9 mouse cellular contexts compared by ENCODE assay signal in the genomic region with DNA sequence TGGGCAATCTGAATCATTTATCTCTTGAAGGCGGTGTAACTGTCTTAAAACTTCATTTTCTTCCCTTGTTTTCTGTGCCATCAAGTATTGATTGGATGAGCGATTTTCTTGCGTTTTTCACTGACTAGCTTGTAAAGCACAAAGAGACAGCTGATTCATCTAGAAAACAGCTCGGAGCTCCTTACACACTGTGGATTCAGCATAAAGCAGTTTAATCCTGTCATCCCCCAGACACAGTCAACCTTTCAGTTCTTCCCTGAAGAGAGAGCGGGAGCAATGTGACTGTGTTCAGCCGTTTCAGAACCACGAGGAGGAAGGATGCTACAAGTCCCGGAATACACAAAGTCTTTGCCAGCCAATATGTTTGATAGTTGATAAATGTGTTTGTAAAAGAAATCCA.
DNase-seq lines count a peak whose midpoint lies in the region; ATAC-seq and TF ChIP-seq lines count a peak whose summit lies in the region.
"Had no signal": no experiment of that assay in that cellular context is flagged by ENCODE, and none has a peak within 500 bp of the region (broad histone marks: within the 10 kb centered on the region; RNA-seq: fewer than 3 reads in every experiment).

No protein-coding gene starts in this region.

- DNase-seq in forebrain, embryonic 14.5 days (ENCODE audit: low spot score): peak; percentile 40
- no peak for DNase-seq in forebrain, embryonic 11.5 days (ENCODE audit: low spot score)
- no peak for DNase-seq in left cerebral cortex, adult 2 months (ENCODE audit: extremely low spot score in 1 of 2, low spot score in 2 of 2)
- DNase-seq in left cerebral cortex, postnatal 10 days (ENCODE audit: extremely low spot score in 1 of 2, low spot score in 2 of 2): no peak
- peak; percentile 44 for DNase-seq in midbrain, postnatal 0 days (ENCODE audit: low spot score)
- DNase-seq in spleen, adult 12 weeks (ENCODE audit: low spot score): no peak
- no peak for DNase-seq in adrenal gland, adult 8-10 months
- DNase-seq: heart, postnatal 14 days had no signal

- no peak for ATAC-seq in forebrain, embryonic 14.5 days
- ATAC-seq in forebrain, embryonic 11.5 days (replicated peaks; ENCODE audit: low FRiP score): no peak
- ATAC-seq in midbrain, postnatal 0 days (ENCODE audit: low FRiP score): no peak

- intact Hi-C loops in left cerebral cortex, adult 2 months (cut with DNase I): no loop called here
- intact Hi-C loops in left cerebral cortex, postnatal 10 days (cut with DNase I): no loop called here

- H3K36me3 ChIP-seq in forebrain, embryonic 14.5 days (ENCODE audit: control insufficient read depth, insufficient read depth, low read length): no peaks in the 10 kb centered on the region
- no peaks in the 10 kb centered on the region for H3K36me3 ChIP-seq in forebrain, embryonic 11.5 days (ENCODE audit: control insufficient read depth, insufficient read depth, low read length)
- no peaks in the 10 kb centered on the region for H3K36me3 ChIP-seq in midbrain, postnatal 0 days (ENCODE audit: insufficient read depth, low read length)

- H3K27me3 ChIP-seq in forebrain, embryonic 14.5 days (replicated peaks; ENCODE audit: control insufficient read depth, insufficient read depth, low read length): no peaks in the 10 kb centered on the region
- no peaks in the 10 kb centered on the region for H3K27me3 ChIP-seq in forebrain, embryonic 11.5 days (ENCODE audit: control insufficient read depth, insufficient read depth, low read length)
- H3K27me3 ChIP-seq in midbrain, postnatal 0 days (ENCODE audit: insufficient read depth, low read length): no peaks in the 10 kb centered on the region

- 64% methylated on average over 8 of the region's 8 CpGs for whole genome bisulfite sequencing in forebrain, embryonic 14.5 days
- WGBS in forebrain, embryonic 11.5 days: 67% methylated on average over 8 of the region's 8 CpGs
- WGBS in midbrain, postnatal 0 days: 28% methylated on average over 8 of the region's 8 CpGs

- H3K9me3 ChIP-seq in forebrain, embryonic 14.5 days (replicated peaks; ENCODE audit: control insufficient read depth, low read length): no peaks in the 10 kb centered on the region
- H3K9me3 ChIP-seq in forebrain, embryonic 11.5 days (ENCODE audit: control insufficient read depth, low read length): no peaks in the 10 kb centered on the region
- no peaks in the 10 kb centered on the region for H3K9me3 ChIP-seq in midbrain, postnatal 0 days (ENCODE audit: low read length)

- H3K4me2 ChIP-seq in forebrain, embryonic 14.5 days (ENCODE audit: low read length): no peak overlapping the region
- H3K4me2 ChIP-seq in forebrain, embryonic 11.5 days (ENCODE audit: low read depth, low read length, severe bottlenecking): no peak overlapping the region
- H3K4me2 ChIP-seq in midbrain, postnatal 0 days (ENCODE audit: low read depth, low read length, poor library complexity, severe bottlenecking): peak overlapping the region; percentile 1; the same call in 1 of the 2 replicates

- H3K4me1 ChIP-seq in forebrain, embryonic 14.5 days (ENCODE audit: control insufficient read depth, insufficient read depth, low read length): peaks cover 8% of the 10 kb centered on the region; the same call in 1 of the 2 replicates
- H3K4me1 ChIP-seq in forebrain, embryonic 11.5 days (replicated peaks; ENCODE audit: control insufficient read depth, insufficient read depth, low read length): no peaks in the 10 kb centered on the region
- no peaks in the 10 kb centered on the region for H3K4me1 ChIP-seq in brown adipose tissue, adult 24 weeks (ENCODE audit: control insufficient read depth, insufficient read depth, insufficient read length, low read length)
- no peaks in the 10 kb centered on the region for H3K4me1 ChIP-seq in midbrain, postnatal 0 days (ENCODE audit: insufficient read depth, low read length)

- H3K4me3 ChIP-seq in forebrain, embryonic 14.5 days (ENCODE audit: low read depth, low read length): no peak overlapping the region
- no peak overlapping the region for H3K4me3 ChIP-seq in forebrain, embryonic 11.5 days (ENCODE audit: low read depth, low read length)
- H3K4me3 ChIP-seq in left cerebral cortex, adult 2 months: peak overlapping the region; percentile 19; the same call in 1 of the 2 replicates
- 0 out of 2 replicates have a peak overlapping the region, but pooled peaks have one; percentile 20 for H3K4me3 ChIP-seq in brown adipose tissue, adult 24 weeks (ENCODE audit: insufficient read depth, low read depth, low read length)
- H3K4me3 ChIP-seq in midbrain, postnatal 0 days (ENCODE audit: low read depth, low read length): no peak overlapping the region

- TF ChIP-seq CTCF in left cerebral cortex, adult 2 months (IDR thresholded peaks at IDR 0.05): no peak
- TF ChIP-seq CTCF in midbrain, postnatal 0 days (IDR thresholded peaks at IDR 0.05): no peak

- no peak overlapping the region; the same call in 1 of the 2 replicates for H3K27ac ChIP-seq in forebrain, embryonic 14.5 days (ENCODE audit: low read depth, low read length)
- H3K27ac ChIP-seq in forebrain, embryonic 11.5 days (ENCODE audit: low read depth, low read length): no peak overlapping the region
- H3K27ac ChIP-seq in left cerebral cortex, adult 2 months: peak overlapping the region; percentile 28; the same call in 1 of the 2 replicates
- no peak overlapping the region for H3K27ac ChIP-seq in brown adipose tissue, adult 24 weeks (replicated peaks; ENCODE audit: low read depth, low read length)
- H3K27ac ChIP-seq in midbrain, postnatal 0 days (ENCODE audit: low read depth, low read length): 0 out of 2 replicates have a peak overlapping the region, but pooled peaks have one; percentile 19

- no peak overlapping the region for H3K9ac ChIP-seq in forebrain, embryonic 14.5 days (ENCODE audit: low read length)
- H3K9ac ChIP-seq in forebrain, embryonic 11.5 days (ENCODE audit: low read length): no peak overlapping the region
- H3K9ac ChIP-seq in midbrain, postnatal 0 days (replicated peaks; ENCODE audit: low read length, poor library complexity, severe bottlenecking): no peak overlapping the region; the same call in 1 of the 2 replicates

Comparison
In these comparisons a context has a peak if more than half of its experiments do, and no peak if none do; other contexts are left out.
1. DNase-seq: peak in forebrain, embryonic 14.5 days (single experiment) and midbrain, postnatal 0 days (single experiment); none in forebrain, embryonic 11.5 days (single experiment), left cerebral cortex, adult 2 months (0 of 2), left cerebral cortex, postnatal 10 days (0 of 2), spleen, adult 12 weeks (single experiment) and adrenal gland, adult 8-10 months (single experiment).
2. H3K27ac ChIP-seq: peak in left cerebral cortex, adult 2 months (single experiment) and midbrain, postnatal 0 days (single experiment); none in forebrain, embryonic 14.5 days (single experiment), forebrain, embryonic 11.5 days (single experiment) and brown adipose tissue, adult 24 weeks (single experiment).
3. H3K4me3 ChIP-seq: peak in left cerebral cortex, adult 2 months (single experiment) and brown adipose tissue, adult 24 weeks (single experiment); none in forebrain, embryonic 14.5 days (single experiment), forebrain, embryonic 11.5 days (single experiment) and midbrain, postnatal 0 days (single experiment).